Mouse (Mus musculus) adrenal gland, postnatal 36 days (tissue): ENCODE results near the gene Trip13. TPM values are rescaled to one million over a fixed set of nuclear protein-coding genes. Genes with fewer than 3 reads are reported as not detected.

Source experiments
- DNase-seq, 2 experiments: peaks; one replicate each; pipeline ENCODE4 v3.0.0; 2021; ENCODE audit warnings: mixed read lengths in 1 of 2
- long read RNA-seq, 2 experiments: library from polyadenylated mRNA; stranded (forward); transcript quantifications; one replicate each; pipeline ENCODE4 v2.0.0; 2021; ENCODE audit warnings: borderline sequencing depth in 2 of 2
- total RNA-seq, 2 experiments: library from RNA; stranded (reverse); gene quantifications; 2 replicates each; pipeline ENCODE4 v1.2.3; 2021

Gene Trip13
- 1 to 10 TPM; 1.7 to 1.9 TPM for total RNA-seq
- long read RNA-seq, experiment 1, partial matches to known transcripts, result 0 of 1 reads
- long read RNA-seq, experiment 1, other reads (novel, unspliced or antisense), result 0 of 1 reads
- long read RNA-seq, experiment 2, partial matches to known transcripts, result 0 of 3 reads
- long read RNA-seq, experiment 2, other reads (novel, unspliced or antisense), result 0 of 3 reads

- peak; percentile 96 to 97 for DNase-seq
These were observed at the start of gene Trip13, which contains the start of gene Brd9 for GRCm38 (mm10) chr13:73937321-73938176. Trip13 (minus strand) TSS chr13:73937784. Brd9 (plus strand) TSS chr13:73937811.

- no peak for DNase-seq
These were observed 39.4 kb upstream of the Trip13 start for GRCm38 (mm10) chr13:73976935-73977334.

- DNase-seq, result no peak
These were observed 36.9 kb upstream of the Trip13 start for GRCm38 (mm10) chr13:73974523-73974922.

- DNase-seq, result peak; percentile 46 to 70
These were observed 33.2 kb upstream of the Trip13 start for GRCm38 (mm10) chr13:73970545-73971448.

- DNase-seq, result no peak
These were observed 26.0 kb upstream of the Trip13 start, which contains the start of gene Zdhhc11 for GRCm38 (mm10) chr13:73963551-73963950. Zdhhc11 (plus strand) TSS chr13:73963851.

- peak in 1 of 2 experiments; percentile 5 for DNase-seq
These were observed 23.6 kb upstream of the Trip13 start for GRCm38 (mm10) chr13:73961177-73961576.

GRCm38 (mm10) chr13:73960117-73960652 is 22.6 kb upstream of the Trip13 start:
- DNase-seq, result no peak

GRCm38 (mm10) chr13:73955531-73955930 is 17.9 kb upstream of the Trip13 start:
- no peak for DNase-seq

GRCm38 (mm10) chr13:73954666-73955065 is 17.1 kb upstream of the Trip13 start:
- DNase-seq, result no peak

GRCm38 (mm10) chr13:73953551-73954130 is 16.1 kb upstream of the Trip13 start:
- DNase-seq, result no peak

- no peak for DNase-seq
These were observed 7.0 kb upstream of the Trip13 start for GRCm38 (mm10) chr13:73944606-73945005.

GRCm38 (mm10) chr13:73939101-73939500 is 1.5 kb upstream of the Trip13 start:
- DNase-seq, result no peak

GRCm38 (mm10) chr13:73938177-73938560 is 585 bp upstream of the Trip13 start:
- DNase-seq, result no peak

- no peak for DNase-seq
These were observed 655 bp downstream of the Trip13 start for GRCm38 (mm10) chr13:73936938-73937320.

GRCm38 (mm10) chr13:73932201-73932600 is 5.4 kb downstream of the Trip13 start:
- DNase-seq, result no peak

- DNase-seq, result no peak
These were observed 24.5 kb downstream of the Trip13 start for GRCm38 (mm10) chr13:73913066-73913465.

GRCm38 (mm10) chr13:73907683-73908412 is 29.7 kb downstream of the Trip13 start:
- DNase-seq, result peak in 1 of 2 experiments; percentile 45

- no peak for DNase-seq
These were observed 30.4 kb downstream of the Trip13 start for GRCm38 (mm10) chr13:73907136-73907535.

- DNase-seq, result no peak
These were observed 40.0 kb downstream of the Trip13 start for GRCm38 (mm10) chr13:73897561-73897960.

- DNase-seq, result peak; percentile 12 to 23
These were observed 44.9 kb downstream of the Trip13 start for GRCm38 (mm10) chr13:73892493-73893178.
